Mouse (Mus musculus) cerebellum, adult 8-10 months (tissue): ENCODE data around the gene Lpin3.

Experiments used
- DNase-seq: peaks from one replicate; pipeline ENCODE4 v3.0.0; 2022

Gene Lpin3

GRCm38 (mm10) chr2:160880453-160881195, at the start of gene Lpin3:
Gene Lpin3, plus strand, starts transcription at chr2:160880670.
- DNase-seq = no peak

GRCm38 (mm10) chr2:160840838-160841237, 39.6 kb upstream of the Lpin3 start:
- DNase-seq = no peak

- no peak for DNase-seq
These were observed 32.8 kb upstream of the Lpin3 start for GRCm38 (mm10) chr2:160847664-160848063.

GRCm38 (mm10) chr2:160848186-160848585, 32.3 kb upstream of the Lpin3 start:
- no peak for DNase-seq

GRCm38 (mm10) chr2:160849617-160850240, 30.7 kb upstream of the Lpin3 start:
- DNase-seq = no peak

GRCm38 (mm10) chr2:160850360-160850759, 30.1 kb upstream of the Lpin3 start:
- DNase-seq = no peak

GRCm38 (mm10) chr2:160854687-160855086, 25.8 kb upstream of the Lpin3 start:
- peak; percentile 27 for DNase-seq

- DNase-seq = no peak
These were observed 23.9 kb upstream of the Lpin3 start for GRCm38 (mm10) chr2:160856359-160857102.

GRCm38 (mm10) chr2:160860363-160860762, 20.1 kb upstream of the Lpin3 start:
- no peak for DNase-seq

- no peak for DNase-seq
These were observed 16.4 kb upstream of the Lpin3 start for GRCm38 (mm10) chr2:160864112-160864511.

- DNase-seq = peak; percentile 35
These were observed 15.2 kb upstream of the Lpin3 start for GRCm38 (mm10) chr2:160865266-160865665.

- no peak for DNase-seq
These were observed 11.0 kb upstream of the Lpin3 start for GRCm38 (mm10) chr2:160869446-160869845.

GRCm38 (mm10) chr2:160871310-160871709, 9.2 kb upstream of the Lpin3 start:
- DNase-seq = no peak

- peak; percentile 76 for DNase-seq
These were observed 8.1 kb upstream of the Lpin3 start for GRCm38 (mm10) chr2:160872395-160872794.

- DNase-seq = peak; percentile 92
These were observed 7.5 kb upstream of the Lpin3 start, which contains the start of gene Zhx3 for GRCm38 (mm10) chr2:160872890-160873382. Gene Zhx3, minus strand, starts transcription at chr2:160872998.

- no peak for DNase-seq
These were observed 6.1 kb upstream of the Lpin3 start for GRCm38 (mm10) chr2:160874231-160874877.

- no peak for DNase-seq
These were observed 4.4 kb upstream of the Lpin3 start for GRCm38 (mm10) chr2:160876115-160876514.

- DNase-seq = no peak
These were observed 1.1 kb downstream of the Lpin3 start for GRCm38 (mm10) chr2:160881462-160882101.

- DNase-seq = no peak
These were observed 2.0 kb downstream of the Lpin3 start for GRCm38 (mm10) chr2:160882436-160882835.

- no peak for DNase-seq
These were observed 3.4 kb downstream of the Lpin3 start for GRCm38 (mm10) chr2:160883912-160884311.

GRCm38 (mm10) chr2:160884830-160885229, 4.4 kb downstream of the Lpin3 start:
- peak; percentile 41 for DNase-seq

- no peak for DNase-seq
These were observed 5.8 kb downstream of the Lpin3 start for GRCm38 (mm10) chr2:160886221-160886620.
